Mouse (Mus musculus) kidney, embryonic 14.5 days (tissue): Measurements from ENCODE around the gene Dnm1. TPM values are rescaled to one million over a fixed set of nuclear protein-coding genes. Genes with fewer than 3 reads are reported as not detected.

Source experiments
- ATAC-seq: fragments of 200-750 bp; cut with Nextera tagmentation; 2 replicates; pipeline ENCODE4 v1.8.0; 2017; ENCODE audit warnings: moderate number of reproducible peaks, mild to moderate bottlenecking, moderate TSS enrichment, moderate library complexity; ENCODE audit not compliant: low FRiP score, low TSS enrichment
- H3K27ac ChIP-seq: fragments of 300-500 bp; sonication (generic); 2 replicates; pipeline ENCODE4 v1.5.1; 2014; ENCODE audit warnings: low read depth, mild to moderate bottlenecking, low read length, moderate library complexity, mixed read lengths
- H3K27me3 ChIP-seq: fragments of 300-500 bp; sonication (generic); 2 replicates; pipeline ENCODE4 v1.6.1; 2014; ENCODE audit warnings: mild to moderate bottlenecking, low read length; ENCODE audit not compliant: control insufficient read depth, insufficient read depth
- H3K36me3 ChIP-seq: fragments of 300-500 bp; sonication (generic); 2 replicates; pipeline ENCODE4 v1.6.1; 2014; ENCODE audit warnings: low read length, mixed read lengths; ENCODE audit not compliant: control insufficient read depth, insufficient read depth
- H3K4me1 ChIP-seq: fragments of 300-500 bp; sonication (generic); 2 replicates; pipeline ENCODE4 v1.6.1; 2014; ENCODE audit warnings: low read length, mixed read lengths; ENCODE audit not compliant: control insufficient read depth, insufficient read depth
- H3K4me2 ChIP-seq: fragments of 300-500 bp; sonication (generic); replicated peaks from 2 replicates; pipeline ENCODE4 v1.6.1; 2014; ENCODE audit warnings: low read depth, mild to moderate bottlenecking, low read length
- H3K4me3 ChIP-seq: fragments of 300-500 bp; sonication (generic); 2 replicates; pipeline ENCODE4 v1.5.1; 2014; ENCODE audit warnings: mild to moderate bottlenecking, low read length
- H3K9ac ChIP-seq: fragments of 300-500 bp; sonication (generic); 2 replicates; pipeline ENCODE4 v1.6.1; 2014; ENCODE audit warnings: low read depth, mild to moderate bottlenecking, low read length, moderate library complexity
- H3K9me3 ChIP-seq: fragments of 300-500 bp; sonication (generic); 2 replicates; pipeline ENCODE4 v1.6.1; 2016; ENCODE audit warnings: low read length; ENCODE audit not compliant: control insufficient read depth
- WGBS: fragments of 180-500 bp; shearing (Covaris S2); extraction: QIAGEN DNeasy Blood & Tissue Kit; methylation state at CpG from one replicate; pipeline ENCODE4 v1.1.7; 2014; 5-methylcytosine and 5-hydroxymethylcytosine counted together
- polyA plus RNA-seq: library from polyadenylated mRNA; unstranded; fragments of >200 nt; fragmentation: Nextera tagmentation; extraction: Ambion mirVana; gene quantifications from 2 replicates; pipeline ENCODE4 v1.2.1, GENCODE M21; 2014

Dnm1 gene
- polyA plus RNA-seq, 1 experiment from 2014 or later: 11.5 TPM

- no peak for ATAC-seq
- H3K27ac ChIP-seq: no peak overlapping the region
- no peak overlapping the region for H3K4me3 ChIP-seq
- no peak overlapping the region for H3K4me2 ChIP-seq
- H3K9ac ChIP-seq: no peak overlapping the region
- no peaks in the 10 kb centered on the region for H3K27me3 ChIP-seq
- peaks cover 8% of the 10 kb centered on the region for H3K4me1 ChIP-seq
- no peaks in the 10 kb centered on the region for H3K9me3 ChIP-seq
- H3K36me3 ChIP-seq: no peaks in the 10 kb centered on the region
- WGBS: 74% methylated on average over 6 of the region's 6 CpGs
These were observed 6.1 kb downstream of the Dnm1 start for GRCm38 (mm10) chr2:32347019-32347418.

GRCm38 (mm10) chr2:32344598-32345321 is 8.4 kb downstream of the Dnm1 start:
- Histone ChIP-seq H3K4me3 (no peak overlapping the region), H3K27me3 (no peaks in the 10 kb centered on the region), H3K36me3 (no peaks in the 10 kb centered on the region), H3K27ac (no peak overlapping the region), H3K4me1 (no peaks in the 10 kb centered on the region), H3K9me3 (no peaks in the 10 kb centered on the region), H3K9ac (no peak overlapping the region), H3K4me2 (no peak overlapping the region)
- 65% methylated on average over 14 of the region's 14 CpGs for WGBS
- no peak for ATAC-seq

- no peak overlapping the region for H3K4me2 ChIP-seq
- no peaks in the 10 kb centered on the region for H3K4me1 ChIP-seq
- no peaks in the 10 kb centered on the region for H3K9me3 ChIP-seq
- 70% methylated on average over 10 of the region's 10 CpGs for WGBS
- no peaks in the 10 kb centered on the region for H3K36me3 ChIP-seq
- H3K27ac ChIP-seq: no peak overlapping the region
- H3K9ac ChIP-seq: no peak overlapping the region
- ATAC-seq: no peak
- H3K27me3 ChIP-seq: no peaks in the 10 kb centered on the region
- H3K4me3 ChIP-seq: no peak overlapping the region
These were observed 9.1 kb downstream of the Dnm1 start for GRCm38 (mm10) chr2:32344056-32344455.

GRCm38 (mm10) chr2:32343351-32343671 is 9.8 kb downstream of the Dnm1 start:
- WGBS: 90% methylated on average over 2 of the region's 2 CpGs
- Histone ChIP-seq H3K27ac (no peak overlapping the region), H3K9ac (no peak overlapping the region), H3K4me1 (no peaks in the 10 kb centered on the region), H3K4me2 (no peak overlapping the region), H3K27me3 (no peaks in the 10 kb centered on the region), H3K36me3 (no peaks in the 10 kb centered on the region), H3K4me3 (no peak overlapping the region), H3K9me3 (no peaks in the 10 kb centered on the region)
- ATAC-seq: no peak

- Histone ChIP-seq H3K27ac (no peak overlapping the region), H3K4me2 (no peak overlapping the region), H3K4me3 (no peak overlapping the region), H3K27me3 (no peaks in the 10 kb centered on the region), H3K4me1 (no peaks in the 10 kb centered on the region), H3K9ac (peak overlapping the region; percentile 23; the same call in 1 of the 2 replicates), H3K36me3 (no peaks in the 10 kb centered on the region), H3K9me3 (no peaks in the 10 kb centered on the region)
- ATAC-seq: peak; percentile 47; the same call in 1 of the 2 replicates
- whole genome bisulfite sequencing: 76% methylated on average over 6 of the region's 6 CpGs
These were observed 10.4 kb downstream of the Dnm1 start for GRCm38 (mm10) chr2:32342539-32343350.

- peak overlapping the region; percentile 23; the same call in 1 of the 2 replicates for H3K9ac ChIP-seq
- ATAC-seq: no peak
- no peak overlapping the region for H3K27ac ChIP-seq
- no peaks in the 10 kb centered on the region for H3K9me3 ChIP-seq
- H3K4me1 ChIP-seq: no peaks in the 10 kb centered on the region
- H3K4me3 ChIP-seq: no peak overlapping the region
- H3K27me3 ChIP-seq: no peaks in the 10 kb centered on the region
- no peaks in the 10 kb centered on the region for H3K36me3 ChIP-seq
- H3K4me2 ChIP-seq: no peak overlapping the region
- 81% methylated on average over 4 of the region's 4 CpGs for WGBS
These were observed 11.1 kb downstream of the Dnm1 start for GRCm38 (mm10) chr2:32342039-32342438.

- Histone ChIP-seq H3K9ac (no peak overlapping the region), H3K4me2 (no peak overlapping the region), H3K27ac (no peak overlapping the region), H3K36me3 (no peaks in the 10 kb centered on the region), H3K27me3 (no peaks in the 10 kb centered on the region), H3K4me1 (no peaks in the 10 kb centered on the region), H3K4me3 (no peak overlapping the region), H3K9me3 (no peaks in the 10 kb centered on the region)
- 75% methylated on average over 4 of the region's 4 CpGs for WGBS
- no peak for ATAC-seq
These were observed 11.6 kb downstream of the Dnm1 start for GRCm38 (mm10) chr2:32341634-32341939.

GRCm38 (mm10) chr2:32340836-32341633 is 12.1 kb downstream of the Dnm1 start:
- Histone ChIP-seq H3K9me3 (no peaks in the 10 kb centered on the region), H3K27ac (no peak overlapping the region), H3K9ac (no peak overlapping the region), H3K36me3 (no peaks in the 10 kb centered on the region), H3K4me1 (0 out of 2 replicates have a peak, but pooled peaks cover 2% of the 10 kb centered on the region), H3K4me2 (no peak overlapping the region), H3K27me3 (no peaks in the 10 kb centered on the region), H3K4me3 (no peak overlapping the region)
- ATAC-seq: no peak
- WGBS: 82% methylated on average over 13 of the region's 13 CpGs
